Mouse (Mus musculus) adrenal gland, postnatal 25 days (tissue): ENCODE data around the gene Ptprk. TPM values are rescaled to one million over a fixed set of nuclear protein-coding genes. Genes with fewer than 3 reads are reported as not detected.

Source experiments
- DNase-seq: peaks from one replicate; pipeline ENCODE4 v3.0.0; 2021; ENCODE audit warnings: mixed read lengths
- total RNA-seq: library from RNA; stranded (reverse); gene quantifications from 2 replicates; pipeline ENCODE4 v1.2.3, GENCODE M21; 2021

Ptprk gene
- total RNA-seq, 1 experiment from 2014 or later = 22.6 TPM

DNA sequence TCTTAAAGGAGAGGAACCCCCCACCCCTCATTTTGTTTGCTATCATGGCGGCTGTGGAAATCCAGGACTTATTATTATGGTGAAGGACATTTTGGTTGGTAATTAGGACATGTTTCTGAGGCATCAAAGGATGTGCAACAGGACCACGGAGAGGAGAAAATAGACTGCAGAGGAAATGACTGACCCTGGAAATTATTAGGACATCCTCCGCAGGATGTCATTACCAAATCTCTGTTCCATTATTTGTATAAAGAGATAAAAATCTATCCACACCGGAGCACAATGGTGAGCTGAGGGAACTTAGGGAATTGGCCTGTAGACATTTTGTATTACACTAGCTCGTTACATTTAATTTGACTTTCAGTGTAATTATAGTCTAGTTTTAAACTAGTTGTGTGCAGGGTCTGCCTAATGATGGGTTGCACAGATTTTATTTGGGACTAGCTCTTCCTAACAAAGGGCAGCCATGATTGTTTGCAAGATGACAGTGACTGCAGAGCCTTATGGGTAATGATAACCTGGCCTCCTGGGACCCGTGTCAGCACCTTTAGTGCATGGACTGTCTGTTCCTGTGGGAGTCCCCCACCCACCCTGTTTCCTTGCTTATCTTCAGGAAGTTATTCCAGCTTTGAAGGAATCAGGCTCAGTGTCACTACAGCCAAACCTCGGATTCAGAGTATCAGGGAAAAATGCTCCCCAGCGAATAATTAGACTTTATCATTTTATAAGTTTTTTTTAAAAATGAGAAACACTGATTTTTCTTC lies 38.4 kb downstream of the Ptprk start:
- DNase-seq = no peak

DNA sequence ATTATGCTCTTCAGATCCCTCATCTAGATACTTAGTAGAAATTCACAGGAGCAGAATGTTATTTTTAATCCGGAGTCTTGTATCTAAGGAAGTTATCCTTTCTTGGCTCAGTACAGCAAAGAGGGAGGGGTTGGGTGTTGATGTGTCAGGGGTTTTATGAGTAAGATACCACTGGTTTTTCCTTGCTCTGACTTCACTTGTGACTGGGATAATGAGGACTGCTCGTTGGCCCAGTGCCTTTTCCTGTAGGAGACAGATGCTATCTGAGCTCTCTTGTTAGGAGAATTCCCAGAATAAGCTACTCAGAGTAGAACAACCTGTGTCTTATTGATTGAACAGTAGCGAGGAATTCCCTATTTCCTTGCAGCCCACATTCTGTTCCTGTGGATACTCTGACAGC lies 39.3 kb downstream of the Ptprk start:
- DNase-seq = no peak

- DNase-seq = no peak
Measured at GRCm38 (mm10) chr10:28116982-28117381, 42.4 kb downstream of the Ptprk start.

DNA sequence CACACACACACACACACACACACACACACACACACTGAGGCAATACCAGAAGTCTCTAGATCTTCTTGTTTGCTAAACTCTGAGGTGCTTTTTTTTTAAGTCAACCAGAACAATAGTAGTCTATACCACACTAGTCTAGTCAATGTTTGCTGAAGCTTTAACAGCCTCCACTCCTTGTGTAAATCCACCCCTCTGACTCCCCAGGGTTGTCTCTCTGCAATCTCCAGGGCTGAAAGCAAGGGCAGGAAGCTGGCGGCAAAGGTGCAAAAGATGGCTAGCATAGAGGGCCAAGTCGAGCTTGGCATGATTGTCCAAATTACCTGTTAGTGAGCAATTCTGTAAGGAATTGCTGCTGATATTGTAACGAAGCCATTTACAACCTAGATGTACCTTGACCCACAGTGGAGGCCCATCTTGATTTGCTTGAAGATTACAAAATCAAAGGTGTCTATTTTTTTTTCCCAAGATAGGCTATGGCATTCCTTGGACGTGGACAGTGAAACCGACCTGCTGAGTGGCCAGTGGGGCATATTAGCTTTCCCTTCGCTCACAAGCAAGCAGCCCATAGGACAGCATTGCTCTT lies 44.3 kb downstream of the Ptprk start:
- DNase-seq = no peak

DNA sequence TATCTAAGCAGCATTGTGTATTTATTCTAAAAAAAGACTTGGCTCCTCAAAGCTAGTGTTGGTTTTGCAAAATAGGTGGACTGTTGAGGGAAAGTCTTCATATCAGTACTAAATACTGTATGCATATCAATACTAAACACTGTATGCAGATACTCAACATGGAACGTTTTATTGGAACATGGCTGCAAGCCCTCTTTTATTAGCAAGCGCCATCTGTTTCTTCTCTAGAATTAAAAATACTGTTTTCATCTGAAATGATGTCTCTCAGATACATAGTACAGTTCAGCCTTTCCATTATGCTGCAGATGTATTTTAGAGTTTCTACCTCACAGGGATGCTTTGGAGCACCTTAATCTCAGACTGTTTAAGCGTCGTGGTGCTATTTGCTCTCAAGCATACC lies 49.3 kb downstream of the Ptprk start:
- DNase-seq = no peak

- DNase-seq = no peak
Measured at GRCm38 (mm10) chr10:28128011-28128410, 53.4 kb downstream of the Ptprk start.

GRCm38 (mm10) chr10:28128450-28128849 lies 53.8 kb downstream of the Ptprk start:
- DNase-seq = no peak

- DNase-seq = no peak
Measured at GRCm38 (mm10) chr10:28130422-28130821, 55.8 kb downstream of the Ptprk start.

- no peak for DNase-seq
Measured at GRCm38 (mm10) chr10:28133770-28134169, 59.1 kb downstream of the Ptprk start.

- no peak for DNase-seq
Measured at GRCm38 (mm10) chr10:28138399-28138798, 63.8 kb downstream of the Ptprk start.

DNA sequence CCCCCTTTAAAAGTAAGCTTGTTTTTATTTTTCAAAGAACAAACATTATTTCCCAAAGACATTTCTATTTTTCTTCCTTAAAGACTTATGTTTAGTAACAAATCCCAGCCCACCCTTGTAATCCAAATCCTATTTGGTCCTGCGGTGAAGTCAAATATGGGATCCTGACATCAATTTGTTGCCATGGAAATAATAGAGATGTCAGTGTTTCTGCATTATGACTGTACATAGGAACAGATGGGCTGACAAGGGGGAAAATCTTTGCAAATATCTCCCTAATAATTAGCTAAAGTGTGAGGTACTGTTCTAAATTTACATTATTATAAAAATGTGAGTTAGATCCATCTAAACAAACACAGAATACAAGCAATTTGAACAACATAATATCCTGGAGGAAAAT lies 69.8 kb downstream of the Ptprk start:
- no peak for DNase-seq

DNA sequence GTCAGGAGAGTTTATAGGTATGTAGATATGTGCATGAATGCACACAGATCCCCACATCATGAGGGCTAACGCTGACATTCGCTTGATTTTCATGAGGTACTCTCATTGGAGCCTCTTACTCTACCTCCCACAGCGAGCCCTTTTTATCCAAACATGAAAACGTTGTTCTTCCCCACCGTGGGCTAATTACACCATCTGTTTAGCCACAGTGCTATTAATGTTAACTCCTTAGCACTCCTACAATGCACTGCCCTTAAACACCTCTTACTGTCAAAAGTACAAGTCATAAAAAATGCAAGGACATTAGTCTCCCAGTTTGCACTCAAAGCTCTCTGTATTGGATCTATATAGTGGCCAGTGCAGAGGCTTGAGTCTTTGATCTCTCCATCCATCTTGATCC lies 70.7 kb downstream of the Ptprk start:
- no peak for DNase-seq

GRCm38 (mm10) chr10:28155688-28156685 lies 81.4 kb downstream of the Ptprk start:
- DNase-seq = no peak

DNA sequence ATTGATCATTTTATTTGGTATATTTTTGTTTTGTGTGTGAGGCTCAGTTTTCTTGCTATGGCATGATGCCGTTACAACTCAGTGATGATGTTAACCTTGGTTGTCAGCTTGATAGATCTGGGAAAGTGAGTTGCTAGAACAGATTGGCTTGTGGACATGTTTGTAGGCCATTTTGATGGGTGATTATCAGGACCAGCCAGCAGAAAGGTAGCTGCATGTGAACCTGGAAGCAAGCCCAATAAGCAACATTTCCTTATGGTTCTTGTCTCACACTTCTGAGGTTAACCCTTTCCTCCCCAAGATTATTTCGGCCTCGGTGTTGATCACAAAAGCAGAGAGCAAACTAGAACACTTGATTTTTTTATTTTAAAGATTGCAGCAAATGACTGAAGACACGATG lies 85.1 kb downstream of the Ptprk start:
- no peak for DNase-seq

DNA sequence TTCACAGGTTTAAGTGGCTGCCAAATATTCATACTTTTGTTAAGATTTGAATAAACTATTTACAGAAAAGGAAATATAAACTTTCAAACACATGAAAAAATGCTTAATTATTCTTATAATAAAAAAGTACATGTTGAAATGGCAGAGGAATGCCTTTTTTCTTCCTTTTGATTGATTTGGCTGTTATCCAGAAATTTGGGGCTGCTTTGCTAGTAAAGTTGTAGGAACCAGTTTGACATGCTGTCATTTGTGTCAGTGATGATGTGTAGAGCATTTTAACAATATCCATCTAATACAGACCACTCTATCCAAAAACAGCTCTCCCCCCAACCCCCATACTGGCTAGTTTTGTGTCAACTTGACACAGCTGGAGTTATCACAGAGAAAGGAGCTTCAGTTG lies 86.7 kb downstream of the Ptprk start:
- DNase-seq = no peak

- DNase-seq = peak; percentile 22
Measured at GRCm38 (mm10) chr10:28164250-28164649, 89.6 kb downstream of the Ptprk start.

DNA sequence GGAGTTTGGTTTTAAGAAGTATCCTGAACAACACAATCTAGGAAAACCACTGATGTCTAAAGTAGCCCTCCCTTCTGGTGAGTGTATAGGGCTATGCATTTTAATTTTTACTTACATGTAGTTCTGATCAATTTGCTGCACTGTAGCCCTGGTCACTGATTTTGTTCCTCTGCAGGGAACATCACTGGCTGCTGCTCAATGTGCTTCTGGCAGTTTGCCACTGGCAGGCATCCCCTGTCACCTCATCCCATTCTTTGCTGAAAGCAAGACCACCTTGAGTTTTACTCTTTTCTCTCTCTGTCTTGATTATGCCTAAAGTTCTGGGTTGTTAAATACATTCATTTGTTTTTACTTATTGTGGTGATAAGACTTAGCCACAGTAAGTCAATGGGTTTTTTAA lies 90.1 kb downstream of the Ptprk start:
- DNase-seq = no peak

DNA sequence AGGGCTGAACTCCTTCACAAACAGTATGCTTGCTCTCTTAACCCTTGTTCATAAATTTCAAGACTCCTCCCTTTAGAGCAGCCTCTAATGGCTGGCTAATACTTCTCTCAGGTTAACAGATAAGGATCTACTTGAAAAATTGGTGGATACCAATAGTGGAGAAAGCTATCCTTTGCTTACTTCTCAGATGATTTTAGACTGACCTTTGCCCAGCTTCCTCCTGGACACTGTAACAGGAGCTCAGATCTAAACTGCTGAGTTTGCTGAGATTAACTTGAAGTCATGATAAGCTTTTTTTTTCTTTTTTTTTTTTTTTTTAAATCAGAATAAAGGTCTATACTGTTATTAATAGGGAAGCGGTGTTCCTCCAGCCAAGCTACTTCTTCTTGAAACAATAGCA lies 92.0 kb downstream of the Ptprk start:
- no peak for DNase-seq

GRCm38 (mm10) chr10:28167097-28167496 lies 92.5 kb downstream of the Ptprk start:
- DNase-seq = no peak

DNA sequence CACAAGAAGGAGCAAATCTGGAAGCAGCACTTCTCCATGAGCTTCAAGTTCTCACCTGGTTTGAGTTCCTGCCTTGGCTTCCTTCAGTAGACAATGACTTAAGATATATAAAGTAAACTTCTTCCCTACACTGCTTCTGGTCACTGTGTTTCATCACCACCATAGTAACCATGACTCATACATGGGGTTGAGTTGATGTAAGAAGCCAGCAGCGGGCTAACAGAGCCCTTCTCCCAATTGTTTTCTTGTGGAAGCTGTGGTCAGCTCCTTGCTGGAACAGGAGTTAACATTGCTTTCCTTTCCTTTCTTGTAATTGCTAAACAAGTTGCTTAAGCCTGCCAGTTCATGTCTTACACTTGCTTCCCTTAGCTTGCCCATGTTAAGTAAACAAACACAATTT lies 96.6 kb downstream of the Ptprk start:
- no peak for DNase-seq

GRCm38 (mm10) chr10:28178876-28179275 lies 104.3 kb downstream of the Ptprk start:
- no peak for DNase-seq

DNA sequence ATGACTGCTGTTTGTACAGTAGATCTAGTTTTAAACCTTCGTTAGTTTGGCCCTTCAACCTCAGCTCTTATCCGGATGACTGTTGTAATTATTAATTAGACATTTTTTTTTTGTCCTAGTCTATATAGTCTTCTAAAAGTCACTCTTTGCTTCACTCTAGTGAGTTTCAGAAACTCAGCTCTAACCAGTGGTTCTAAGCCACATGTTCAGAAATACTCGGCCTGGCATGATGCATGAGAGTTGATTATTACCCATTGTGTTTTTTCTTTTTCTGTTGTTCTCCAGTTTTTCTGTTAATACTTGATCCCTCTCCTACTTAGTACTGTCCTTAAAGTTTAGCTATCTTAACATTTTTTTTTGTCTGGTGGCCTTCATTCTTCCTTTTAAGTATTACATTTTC lies 107.5 kb downstream of the Ptprk start:
- no peak for DNase-seq

DNA sequence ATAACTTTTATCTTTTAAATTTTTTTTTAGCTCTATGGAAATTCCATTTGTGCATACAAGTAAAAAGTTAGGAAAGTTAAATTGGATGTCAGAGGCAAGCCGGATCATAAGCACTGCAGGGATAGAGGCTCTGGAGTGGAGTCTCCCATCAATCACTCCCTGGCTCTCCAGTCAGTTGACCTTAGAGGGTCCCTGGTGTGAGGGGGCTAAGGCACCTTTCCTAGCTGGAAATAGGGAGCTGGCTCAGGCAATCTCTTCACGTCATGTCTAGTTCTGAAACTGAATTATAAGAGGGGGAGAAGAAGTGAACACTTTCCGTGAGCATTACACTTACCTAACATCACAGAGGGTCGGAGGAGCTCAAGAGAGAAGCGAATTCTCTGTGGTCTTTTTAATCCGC lies 110.1 kb downstream of the Ptprk start:
- DNase-seq = no peak
